Mouse (Mus musculus) hindbrain, postnatal 0 days (tissue): ENCODE measurements around the gene Mvp. TPM values are rescaled to one million over a fixed set of nuclear protein-coding genes. Genes with fewer than 3 reads are reported as not detected.

ENCODE experiments used
- ATAC-seq: fragments of 200-750 bp; cut with Nextera tagmentation; 2 replicates; pipeline ENCODE4 v1.8.0; 2017; ENCODE audit warnings: mild to moderate bottlenecking, moderate TSS enrichment, moderate library complexity
- DNase-seq: peaks from one replicate; pipeline ENCODE4 v3.0.0-alpha.2; 2015; ENCODE audit warnings: low spot score
- H3K27ac ChIP-seq: fragments of 300-500 bp; sonication (generic); 2 replicates; pipeline ENCODE4 v1.5.1; 2014; ENCODE audit warnings: mild to moderate bottlenecking
- H3K27me3 ChIP-seq: fragments of 300-500 bp; sonication (generic); 2 replicates; pipeline ENCODE4 v1.6.1; 2014; ENCODE audit warnings: low read length, mixed read lengths; ENCODE audit not compliant: insufficient read depth
- H3K36me3 ChIP-seq: fragments of 300-500 bp; sonication (generic); 2 replicates; pipeline ENCODE4 v1.6.1; 2014; ENCODE audit warnings: low read length, mixed read lengths; ENCODE audit not compliant: insufficient read depth
- H3K4me1 ChIP-seq: fragments of 300-500 bp; sonication (generic); 2 replicates; pipeline ENCODE4 v1.6.1; 2014; ENCODE audit warnings: antibody characterized with exemption, low read length, mixed read lengths; ENCODE audit not compliant: insufficient read depth
- H3K4me2 ChIP-seq: fragments of 300-500 bp; sonication (generic); 2 replicates; pipeline ENCODE4 v1.6.1; 2014; ENCODE audit warnings: low read depth, mild to moderate bottlenecking, low read length, moderate library complexity, mixed read lengths
- H3K4me3 ChIP-seq: fragments of 300-500 bp; sonication (generic); 2 replicates; pipeline ENCODE4 v1.5.1; 2014; ENCODE audit warnings: low read length
- H3K9ac ChIP-seq: fragments of 300-500 bp; sonication (generic); replicated peaks from 2 replicates; pipeline ENCODE4 v1.6.1; 2014; ENCODE audit warnings: mild to moderate bottlenecking, low read length, moderate library complexity, mixed read lengths
- H3K9me3 ChIP-seq: fragments of 300-500 bp; sonication (generic); 2 replicates; pipeline ENCODE4 v1.6.1; 2016; ENCODE audit warnings: low read length, mixed read lengths
- CTCF ChIP-seq: IDR thresholded peaks from 2 replicates; pipeline ENCODE4 v1.5.1; 2016; ENCODE audit warnings: antibody characterized with exemption, control low read depth, low read depth
- WGBS: fragments of 180-500 bp; shearing (Covaris S2); extraction: QIAGEN DNeasy Blood & Tissue Kit; methylation state at CpG from one replicate; pipeline ENCODE4 v1.1.7; 2014; 5-methylcytosine and 5-hydroxymethylcytosine counted together
- polyA plus RNA-seq: library from polyadenylated mRNA; unstranded; fragments of >200 nt; fragmentation: Nextera tagmentation; extraction: Ambion mirVana; gene quantifications from 2 replicates; pipeline ENCODE4 v1.2.1, GENCODE M21; 2015
- total RNA-seq: library from RNA; depleted of rRNA; stranded (reverse); fragments of >200 nt; gene quantifications from 2 replicates; pipeline ENCODE4 v1.2.3, GENCODE M21; 2014

Mvp gene
- total and polyA plus RNA-seq, 2 experiments from 2014 or later: 5.5 to 6.9 TPM

- Histone ChIP-seq H3K4me1 (peaks cover 7% of the 10 kb centered on the region; the same call in 1 of the 2 replicates), H3K27me3 (no peaks in the 10 kb centered on the region), H3K27ac (peak overlapping the region; percentile 98; the same call in 1 of the 2 replicates), H3K36me3 (peaks cover 41% of the 10 kb centered on the region), H3K4me2 (peak overlapping the region; percentile 88), H3K4me3 (peak overlapping the region; percentile 79), H3K9ac (no peak overlapping the region), H3K9me3 (no peaks in the 10 kb centered on the region)
- TF ChIP-seq CTCF: no peak
- ATAC-seq (no peak; the same call in 1 of the 2 replicates), DNase-seq (no peak)
- WGBS: 10% methylated on average over 8 of the region's 8 CpGs
Measured at GRCm38 (mm10) chr7:126975493-126975892, 38.9 kb downstream of the Mvp start.

GRCm38 (mm10) chr7:126967361-126967760 is 47.1 kb downstream of the Mvp start:
- Histone ChIP-seq H3K36me3 (peaks cover 36% of the 10 kb centered on the region), H3K27ac (no peak overlapping the region), H3K4me3 (no peak overlapping the region), H3K9me3 (no peaks in the 10 kb centered on the region), H3K9ac (no peak overlapping the region), H3K27me3 (no peaks in the 10 kb centered on the region), H3K4me2 (no peak overlapping the region), H3K4me1 (no peaks in the 10 kb centered on the region)
- TF ChIP-seq CTCF: no peak
- 74% methylated on average over 6 of the region's 6 CpGs for WGBS
- DNase-seq (no peak), ATAC-seq (no peak)

GRCm38 (mm10) chr7:126965568-126965967 is 48.9 kb downstream of the Mvp start:
- no peak for DNase-seq

GRCm38 (mm10) chr7:126963548-126964286 is 50.7 kb downstream of the Mvp start:
- Histone ChIP-seq H3K27ac (no peak overlapping the region), H3K9ac (no peak overlapping the region), H3K4me3 (no peak overlapping the region), H3K4me2 (no peak overlapping the region), H3K27me3 (no peaks in the 10 kb centered on the region), H3K9me3 (no peaks in the 10 kb centered on the region), H3K36me3 (peaks cover 44% of the 10 kb centered on the region), H3K4me1 (no peaks in the 10 kb centered on the region)
- DNase-seq (peak; percentile 25), ATAC-seq (no peak)
- 28% methylated on average over 19 of the region's 19 CpGs for WGBS
- TF ChIP-seq CTCF: peak; percentile 62

More at GRCm38 (mm10) chr7:126965568-126965967, 48.9 kb downstream of the Mvp start:
- H3K9me3 ChIP-seq: no peaks in the 10 kb centered on the region
- no peak overlapping the region for H3K4me2 ChIP-seq
- no peak overlapping the region for H3K27ac ChIP-seq
- ATAC-seq: no peak
- no peak overlapping the region for H3K9ac ChIP-seq
- no peaks in the 10 kb centered on the region for H3K27me3 ChIP-seq
- H3K4me1 ChIP-seq: no peaks in the 10 kb centered on the region
- H3K36me3 ChIP-seq: peaks cover 42% of the 10 kb centered on the region
- no peak overlapping the region for H3K4me3 ChIP-seq
- TF ChIP-seq CTCF: no peak
- WGBS: 51% methylated on average over 3 of the region's 3 CpGs

- 89% methylated on average over 4 of the region's 4 CpGs for WGBS
- TF ChIP-seq CTCF: no peak
- no peaks in the 10 kb centered on the region for H3K27me3 ChIP-seq
- no peak for ATAC-seq
- no peak overlapping the region for H3K4me2 ChIP-seq
- DNase-seq: no peak
- H3K27ac ChIP-seq: no peak overlapping the region
- H3K9me3 ChIP-seq: no peaks in the 10 kb centered on the region
- H3K4me3 ChIP-seq: no peak overlapping the region
- no peak overlapping the region for H3K9ac ChIP-seq
- H3K4me1 ChIP-seq: no peaks in the 10 kb centered on the region
- H3K36me3 ChIP-seq: peaks cover 41% of the 10 kb centered on the region
Measured at GRCm38 (mm10) chr7:126961965-126962364, 52.5 kb downstream of the Mvp start.

GRCm38 (mm10) chr7:126961095-126961494 is 53.3 kb downstream of the Mvp start:
- 84% methylated on average over 5 of the region's 5 CpGs for WGBS
- Histone ChIP-seq H3K27me3 (no peaks in the 10 kb centered on the region), H3K36me3 (peaks cover 45% of the 10 kb centered on the region), H3K4me3 (no peak overlapping the region), H3K9me3 (no peaks in the 10 kb centered on the region), H3K9ac (no peak overlapping the region), H3K4me2 (no peak overlapping the region), H3K4me1 (no peaks in the 10 kb centered on the region), H3K27ac (no peak overlapping the region)
- no peak for ATAC-seq
- TF ChIP-seq CTCF: no peak
- no peak for DNase-seq

- WGBS: 53% methylated on average over 9 of the region's 9 CpGs
- Histone ChIP-seq H3K9ac (no peak overlapping the region), H3K27me3 (no peaks in the 10 kb centered on the region), H3K27ac (no peak overlapping the region), H3K9me3 (no peaks in the 10 kb centered on the region), H3K4me2 (no peak overlapping the region), H3K4me1 (no peaks in the 10 kb centered on the region), H3K4me3 (no peak overlapping the region), H3K36me3 (peaks cover 50% of the 10 kb centered on the region)
- TF ChIP-seq CTCF: no peak
- ATAC-seq (no peak), DNase-seq (no peak)
Measured at GRCm38 (mm10) chr7:126959780-126960179, 54.6 kb downstream of the Mvp start.
